Mouse (Mus musculus): ENCODE data around the gene Gmps.

DNA sequence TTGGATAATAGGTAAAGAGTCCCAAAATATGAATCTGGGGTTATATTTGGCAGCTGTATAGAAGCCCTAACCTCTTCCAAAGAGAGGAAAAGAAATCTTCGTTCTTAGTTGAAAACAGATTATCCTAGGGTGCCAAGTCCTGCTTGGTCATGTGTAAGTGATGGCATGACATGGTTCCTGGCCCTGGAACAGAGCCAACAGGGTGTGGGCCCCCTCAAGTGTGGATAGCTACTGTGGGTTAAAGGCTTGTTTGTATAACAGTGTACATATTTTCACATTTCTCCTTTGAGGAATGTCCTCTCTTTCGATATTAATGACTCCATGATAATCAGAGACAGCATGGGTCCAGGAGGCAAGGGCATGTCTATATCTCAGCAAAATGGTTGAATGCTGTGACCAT lies 37.0 kb upstream of the Gmps start:
- no peak for TF ChIP-seq POLR2A (IDR thresholded peaks at IDR 0.05; ENCODE audit: borderline replicate concordance, low read depth, low read length)
- TF ChIP-seq CTCF (IDR thresholded peaks at IDR 0.05; ENCODE audit: low read depth, low read length), result no peak
